ENCODE assay signal across 13 mouse cellular contexts in the genomic region with DNA sequence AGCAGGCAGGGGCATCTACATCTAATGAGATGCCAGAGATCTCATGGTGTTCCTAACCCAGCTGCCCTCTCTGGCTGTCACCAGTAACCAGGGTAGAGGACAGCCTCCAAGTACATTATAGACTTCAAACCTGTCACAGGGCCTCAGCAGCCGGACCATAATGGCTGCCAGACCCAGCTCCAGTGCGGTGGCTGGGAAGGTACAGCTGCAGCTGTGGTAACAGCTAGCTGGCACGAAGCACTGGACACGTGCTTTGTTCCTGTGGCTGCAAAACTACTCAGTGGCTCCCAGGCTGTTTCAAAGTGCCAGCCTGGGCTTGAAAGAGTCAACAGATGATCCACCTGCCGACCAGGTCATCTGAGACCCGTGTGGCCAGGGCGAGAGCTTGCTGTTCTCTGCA.
DNase-seq lines count a peak whose midpoint lies in the region; ATAC-seq and TF ChIP-seq lines count a peak whose summit lies in the region.
"Had no signal": no experiment of that assay in that cellular context is flagged by ENCODE, and none has a peak within 500 bp of the region (broad histone marks: within the 10 kb centered on the region; RNA-seq: fewer than 3 reads in every experiment).

No protein-coding gene starts in this region.

- H3K27ac ChIP-seq in embryonic facial prominence, embryonic 13.5 days: no peak overlapping the region
- no peak overlapping the region for H3K27ac ChIP-seq in embryonic facial prominence, embryonic 10.5 days (replicated peaks)
- peak overlapping the region; percentile 25; the same call in 1 of the 2 replicates for H3K27ac ChIP-seq in heart, postnatal 0 days (ENCODE audit: low read depth)
- H3K27ac ChIP-seq in midbrain, embryonic 13.5 days: 0 out of 2 replicates have a peak overlapping the region, but pooled peaks have one; percentile 22
- no peak overlapping the region for H3K27ac ChIP-seq in midbrain, embryonic 15.5 days
- H3K27ac ChIP-seq in neural tube, embryonic 15.5 days (replicated peaks): peak overlapping the region; percentile 23; the same call in 1 of the 2 replicates

- H3K27me3 ChIP-seq in embryonic facial prominence, embryonic 13.5 days: no peaks in the 10 kb centered on the region
- no peaks in the 10 kb centered on the region for H3K27me3 ChIP-seq in embryonic facial prominence, embryonic 10.5 days (replicated peaks; ENCODE audit: low read depth, poor library complexity, severe bottlenecking)
- H3K27me3 ChIP-seq in heart, postnatal 0 days (ENCODE audit: control insufficient read depth, insufficient read depth, low read length): no peaks in the 10 kb centered on the region
- H3K27me3 ChIP-seq in midbrain, embryonic 13.5 days: no peaks in the 10 kb centered on the region
- H3K27me3 ChIP-seq in midbrain, embryonic 15.5 days (replicated peaks): no peaks in the 10 kb centered on the region
- no peaks in the 10 kb centered on the region for H3K27me3 ChIP-seq in neural tube, embryonic 15.5 days (replicated peaks)
- H3K27me3 ChIP-seq: Patski had no signal

- ATAC-seq in embryonic facial prominence, embryonic 13.5 days (ENCODE audit: insufficient number of reproducible peaks, insufficient read depth, low FRiP score, low TSS enrichment, low read depth): 0 out of 2 replicates have a peak, but pooled peaks have one; percentile 13
- peak; percentile 33; the same call in 1 of the 2 replicates for ATAC-seq in heart, postnatal 0 days (ENCODE audit: insufficient read depth, low read depth)
- no peak for ATAC-seq in midbrain, embryonic 13.5 days
- no peak for ATAC-seq in midbrain, embryonic 15.5 days (replicated peaks)
- no peak for ATAC-seq in neural tube, embryonic 15.5 days (ENCODE audit: low FRiP score)
- ATAC-seq: Patski had no signal

- H3K9me3 ChIP-seq in embryonic facial prominence, embryonic 13.5 days: no peaks in the 10 kb centered on the region
- no peaks in the 10 kb centered on the region for H3K9me3 ChIP-seq in embryonic facial prominence, embryonic 10.5 days
- no peaks in the 10 kb centered on the region for H3K9me3 ChIP-seq in heart, postnatal 0 days (replicated peaks; ENCODE audit: control insufficient read depth, low read length)
- no peaks in the 10 kb centered on the region for H3K9me3 ChIP-seq in midbrain, embryonic 13.5 days
- no peaks in the 10 kb centered on the region for H3K9me3 ChIP-seq in midbrain, embryonic 15.5 days
- no peaks in the 10 kb centered on the region for H3K9me3 ChIP-seq in neural tube, embryonic 15.5 days (replicated peaks)

- no peak overlapping the region for H3K4me3 ChIP-seq in embryonic facial prominence, embryonic 13.5 days
- H3K4me3 ChIP-seq in embryonic facial prominence, embryonic 10.5 days: no peak overlapping the region
- no peak overlapping the region for H3K4me3 ChIP-seq in heart, postnatal 0 days (ENCODE audit: low read depth, low read length)
- no peak overlapping the region for H3K4me3 ChIP-seq in midbrain, embryonic 13.5 days (replicated peaks)
- H3K4me3 ChIP-seq in midbrain, embryonic 15.5 days: no peak overlapping the region
- H3K4me3 ChIP-seq in neural tube, embryonic 15.5 days (replicated peaks): no peak overlapping the region
- H3K4me3 ChIP-seq: erythroblast, embryonic 14.5 days had no signal

- no peak for TF ChIP-seq EP300 in heart, postnatal 0 days (IDR thresholded peaks at IDR 0.05; ENCODE audit: low read depth)

- peaks cover 30% of the 10 kb centered on the region for H3K4me1 ChIP-seq in embryonic facial prominence, embryonic 13.5 days
- H3K4me1 ChIP-seq in embryonic facial prominence, embryonic 10.5 days: peaks cover 32% of the 10 kb centered on the region
- H3K4me1 ChIP-seq in heart, postnatal 0 days (ENCODE audit: control insufficient read depth, insufficient read depth): peaks cover 17% of the 10 kb centered on the region
- H3K4me1 ChIP-seq in midbrain, embryonic 13.5 days (replicated peaks): peaks cover 26% of the 10 kb centered on the region
- H3K4me1 ChIP-seq in midbrain, embryonic 15.5 days: peaks cover 25% of the 10 kb centered on the region
- H3K4me1 ChIP-seq in neural tube, embryonic 15.5 days: peaks cover 38% of the 10 kb centered on the region

- TF ChIP-seq CTCF in heart, postnatal 0 days (IDR thresholded peaks at IDR 0.05; ENCODE audit: low read depth): no peak

- H3K4me2 ChIP-seq in embryonic facial prominence, embryonic 13.5 days: no peak overlapping the region
- no peak overlapping the region for H3K4me2 ChIP-seq in heart, postnatal 0 days (ENCODE audit: low read depth, low read length)
- no peak overlapping the region for H3K4me2 ChIP-seq in midbrain, embryonic 13.5 days (replicated peaks)
- H3K4me2 ChIP-seq in midbrain, embryonic 15.5 days: no peak overlapping the region
- no peak overlapping the region for H3K4me2 ChIP-seq in neural tube, embryonic 15.5 days

- H3K36me3 ChIP-seq in embryonic facial prominence, embryonic 13.5 days: 0 out of 2 replicates have a peak, but pooled peaks cover 3% of the 10 kb centered on the region
- H3K36me3 ChIP-seq in embryonic facial prominence, embryonic 10.5 days (replicated peaks): no peaks in the 10 kb centered on the region
- no peaks in the 10 kb centered on the region for H3K36me3 ChIP-seq in heart, postnatal 0 days (replicated peaks; ENCODE audit: control insufficient read depth, insufficient read depth, low read length)
- H3K36me3 ChIP-seq in midbrain, embryonic 13.5 days: no peaks in the 10 kb centered on the region
- H3K36me3 ChIP-seq in midbrain, embryonic 15.5 days (replicated peaks): no peaks in the 10 kb centered on the region
- no peaks in the 10 kb centered on the region for H3K36me3 ChIP-seq in neural tube, embryonic 15.5 days

- H3K9ac ChIP-seq in embryonic facial prominence, embryonic 13.5 days: no peak overlapping the region
- H3K9ac ChIP-seq in heart, postnatal 0 days (replicated peaks; ENCODE audit: low read depth, low read length): no peak overlapping the region
- H3K9ac ChIP-seq in midbrain, embryonic 13.5 days (replicated peaks): no peak overlapping the region
- H3K9ac ChIP-seq in midbrain, embryonic 15.5 days: no peak overlapping the region
- no peak overlapping the region for H3K9ac ChIP-seq in neural tube, embryonic 15.5 days (replicated peaks)

- WGBS in embryonic facial prominence, embryonic 13.5 days: 80% methylated on average over 7 of the region's 7 CpGs
- WGBS in embryonic facial prominence, embryonic 10.5 days: 81% methylated on average over 7 of the region's 7 CpGs
- WGBS in heart, postnatal 0 days: 67% methylated on average over 7 of the region's 7 CpGs
- WGBS in midbrain, embryonic 13.5 days: 86% methylated on average over 7 of the region's 7 CpGs
- WGBS in midbrain, embryonic 15.5 days: 77% methylated on average over 7 of the region's 7 CpGs
- WGBS in neural tube, embryonic 15.5 days: 66% methylated on average over 7 of the region's 7 CpGs

- intact Hi-C loops in heart, postnatal 10 days (cut with DNase I): no loop called here

- DNase-seq in embryonic facial prominence, embryonic 10.5 days (ENCODE audit: low spot score): no peak
- peak; percentile 31 for DNase-seq in heart, postnatal 0 days (ENCODE audit: low spot score)
- DNase-seq in heart, postnatal 10 days: no peak
- no peak for DNase-seq in testis, postnatal 14 days (ENCODE audit: low spot score)
- DNase-seq: kidney, adult 8-10 months; right cerebral cortex, postnatal 14 days; thymus, postnatal 4 days had no signal

Comparison
In these comparisons a context has a peak if more than half of its experiments do, and no peak if none do; other contexts are left out.
1. H3K27ac ChIP-seq: peak in heart, postnatal 0 days (single experiment), midbrain, embryonic 13.5 days (single experiment) and neural tube, embryonic 15.5 days (single experiment); none in embryonic facial prominence, embryonic 13.5 days (single experiment), embryonic facial prominence, embryonic 10.5 days (single experiment) and midbrain, embryonic 15.5 days (single experiment).
2. ATAC-seq: peak in embryonic facial prominence, embryonic 13.5 days (single experiment) and heart, postnatal 0 days (single experiment); none in midbrain, embryonic 13.5 days (single experiment), midbrain, embryonic 15.5 days (single experiment) and neural tube, embryonic 15.5 days (single experiment).